Mouse (Mus musculus): ENCODE results near the gene S100a7a. TPM values are rescaled to one million over a fixed set of nuclear protein-coding genes. Genes with fewer than 3 reads are reported as not detected.

The S100a7a gene
- total RNA-seq (2017), result 0.58 TPM in 1 of 3 replicates, not detected in the others

DNA sequence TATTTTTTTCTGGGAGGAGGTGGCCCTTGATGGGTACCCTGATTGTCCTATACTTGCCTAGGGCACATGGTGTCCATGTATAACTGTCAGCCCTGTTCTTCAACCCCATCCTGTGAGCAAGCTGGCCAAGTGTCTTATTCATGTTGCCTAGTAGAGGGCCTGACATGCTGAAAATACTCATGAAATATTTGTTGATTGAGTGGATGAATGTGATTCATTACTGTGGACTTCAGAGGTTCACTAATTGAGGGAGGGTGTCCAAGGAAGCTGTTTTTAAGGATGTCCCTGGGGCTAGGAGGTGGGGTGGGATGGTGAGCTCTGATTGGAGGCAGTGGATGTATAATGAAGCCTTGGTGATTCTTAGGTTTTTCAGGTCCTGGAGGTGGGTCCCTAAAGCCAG, at the start of gene S100a7a:
Gene S100a7a (plus strand): TSS at position 301 of the 400 bp plus-strand sequence.
- no peak for ATAC-seq (replicated peaks; ENCODE audit: insufficient number of reproducible peaks, low FRiP score, low TSS enrichment, poor library complexity, severe bottlenecking)

- peak; percentile 15; the same call in 1 of the 2 replicates for ATAC-seq (replicated peaks; ENCODE audit: insufficient number of reproducible peaks, low FRiP score, low TSS enrichment, poor library complexity, severe bottlenecking)
These were observed 49.4 kb upstream of the S100a7a start for GRCm38 (mm10) chr3:90604416-90604815.

- ATAC-seq (replicated peaks; ENCODE audit: insufficient number of reproducible peaks, low FRiP score, low TSS enrichment, poor library complexity, severe bottlenecking), result no peak
These were observed 48.8 kb upstream of the S100a7a start for GRCm38 (mm10) chr3:90605049-90605448.

GRCm38 (mm10) chr3:90605736-90606135, 48.1 kb upstream of the S100a7a start:
- ATAC-seq (replicated peaks; ENCODE audit: insufficient number of reproducible peaks, low FRiP score, low TSS enrichment, poor library complexity, severe bottlenecking), result no peak

GRCm38 (mm10) chr3:90606185-90606584, 47.6 kb upstream of the S100a7a start:
- no peak for ATAC-seq (replicated peaks; ENCODE audit: insufficient number of reproducible peaks, low FRiP score, low TSS enrichment, poor library complexity, severe bottlenecking)

DNA sequence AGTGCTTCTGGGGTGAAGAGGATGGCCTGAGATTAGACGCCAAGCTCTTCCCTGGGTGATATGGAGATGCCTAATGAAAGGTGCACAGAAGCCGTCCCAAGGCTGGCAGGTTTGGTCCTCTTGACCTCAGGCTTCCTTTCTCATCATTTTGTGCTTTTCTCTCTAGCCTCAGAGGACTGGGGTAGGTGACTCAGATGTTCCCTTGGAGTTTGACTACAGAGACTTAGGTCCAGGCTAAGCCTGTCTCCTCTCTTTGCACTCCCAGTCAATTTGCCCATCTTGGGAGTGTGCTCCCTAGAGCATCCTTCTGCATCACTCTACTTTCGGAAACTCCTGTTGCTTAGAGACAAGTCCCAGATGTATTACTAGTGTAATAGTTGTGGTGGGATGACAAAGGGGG, 46.5 kb upstream of the S100a7a start:
- no peak for ATAC-seq (replicated peaks; ENCODE audit: insufficient number of reproducible peaks, low FRiP score, low TSS enrichment, poor library complexity, severe bottlenecking)

- no peak for ATAC-seq (replicated peaks; ENCODE audit: insufficient number of reproducible peaks, low FRiP score, low TSS enrichment, poor library complexity, severe bottlenecking)
These were observed 45.6 kb upstream of the S100a7a start, which contains the start of gene S100a5 for GRCm38 (mm10) chr3:90608223-90608622. S100a5 (plus strand) TSS chr3:90608523.

DNA sequence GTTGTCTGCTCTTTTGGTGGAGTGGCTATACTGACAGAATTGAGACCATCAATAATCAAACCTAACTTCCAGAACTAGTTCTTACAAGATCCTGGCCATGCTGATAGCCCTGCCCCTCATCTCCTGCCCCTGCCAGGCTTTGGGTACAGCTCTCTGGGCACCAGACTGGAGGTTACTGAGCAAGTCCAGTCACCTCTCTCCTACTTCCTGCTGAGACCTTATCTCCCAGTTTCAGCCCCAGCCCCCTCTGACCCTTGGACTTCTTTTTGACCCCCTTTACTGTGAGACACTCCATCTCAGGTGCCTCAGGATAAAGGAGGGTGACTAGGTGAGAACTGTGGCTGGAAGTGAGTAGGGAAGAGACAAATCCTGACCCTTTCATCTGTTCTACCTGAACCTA, 44.7 kb upstream of the S100a7a start:
- no peak for ATAC-seq (replicated peaks; ENCODE audit: insufficient number of reproducible peaks, low FRiP score, low TSS enrichment, poor library complexity, severe bottlenecking)

DNA sequence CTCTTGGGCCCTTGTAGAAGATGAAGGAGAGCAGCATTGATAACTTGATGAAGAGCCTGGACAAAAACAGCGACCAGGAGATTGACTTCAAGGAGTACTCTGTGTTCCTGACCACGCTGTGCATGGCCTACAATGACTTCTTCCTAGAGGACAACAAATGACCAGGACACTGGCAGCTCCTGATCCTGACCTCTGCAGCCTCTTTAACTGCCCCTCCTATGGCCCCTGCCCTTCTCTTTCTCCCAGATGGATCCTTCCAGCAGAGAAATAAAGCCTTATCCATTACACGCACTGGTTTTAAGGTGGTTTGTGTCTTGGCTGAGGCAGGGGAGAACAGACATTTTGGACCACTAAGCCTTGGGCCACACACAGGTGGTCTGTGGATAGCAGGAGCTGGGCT, 42.3 kb upstream of the S100a7a start:
- no peak for ATAC-seq (replicated peaks; ENCODE audit: insufficient number of reproducible peaks, low FRiP score, low TSS enrichment, poor library complexity, severe bottlenecking)

- 0 out of 2 replicates have a peak, but pooled peaks have one; percentile 14 for ATAC-seq (replicated peaks; ENCODE audit: insufficient number of reproducible peaks, low FRiP score, low TSS enrichment, poor library complexity, severe bottlenecking)
These were observed 41.8 kb upstream of the S100a7a start for GRCm38 (mm10) chr3:90612061-90612460.

DNA sequence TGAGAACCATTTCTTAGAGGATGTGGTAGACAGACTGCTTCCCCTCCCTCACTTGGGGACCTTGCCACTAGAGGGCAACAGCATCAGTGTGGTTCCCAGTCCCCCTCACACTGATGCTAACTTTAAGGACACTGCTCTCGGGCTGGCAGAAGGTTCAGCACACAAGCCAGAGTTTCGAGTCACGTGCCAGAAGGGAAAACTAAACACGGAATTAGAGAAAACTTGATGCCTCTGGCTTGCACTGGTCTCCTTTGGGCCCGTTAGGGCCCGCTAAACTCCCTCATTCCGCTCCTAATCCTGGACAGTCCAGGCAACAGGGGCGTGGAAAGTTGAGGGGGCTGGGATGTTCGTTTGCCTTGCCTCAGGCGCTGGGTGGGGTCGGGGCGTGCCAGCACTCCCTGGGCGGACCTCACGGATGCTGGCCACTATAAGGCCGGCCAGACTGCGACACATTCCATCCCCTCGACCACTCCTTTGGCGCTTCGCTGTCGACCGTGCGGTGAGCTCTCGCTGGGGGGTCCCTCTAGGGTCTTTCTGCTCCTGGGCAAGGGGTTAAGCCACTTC, 41.0 kb upstream of the S100a7a start, which contains the start of gene S100a6:
Gene S100a6 (plus strand): TSS at position 155 of the 564 bp plus-strand sequence.
- peak; percentile 72 for ATAC-seq (replicated peaks; ENCODE audit: insufficient number of reproducible peaks, low FRiP score, low TSS enrichment, poor library complexity, severe bottlenecking)

DNA sequence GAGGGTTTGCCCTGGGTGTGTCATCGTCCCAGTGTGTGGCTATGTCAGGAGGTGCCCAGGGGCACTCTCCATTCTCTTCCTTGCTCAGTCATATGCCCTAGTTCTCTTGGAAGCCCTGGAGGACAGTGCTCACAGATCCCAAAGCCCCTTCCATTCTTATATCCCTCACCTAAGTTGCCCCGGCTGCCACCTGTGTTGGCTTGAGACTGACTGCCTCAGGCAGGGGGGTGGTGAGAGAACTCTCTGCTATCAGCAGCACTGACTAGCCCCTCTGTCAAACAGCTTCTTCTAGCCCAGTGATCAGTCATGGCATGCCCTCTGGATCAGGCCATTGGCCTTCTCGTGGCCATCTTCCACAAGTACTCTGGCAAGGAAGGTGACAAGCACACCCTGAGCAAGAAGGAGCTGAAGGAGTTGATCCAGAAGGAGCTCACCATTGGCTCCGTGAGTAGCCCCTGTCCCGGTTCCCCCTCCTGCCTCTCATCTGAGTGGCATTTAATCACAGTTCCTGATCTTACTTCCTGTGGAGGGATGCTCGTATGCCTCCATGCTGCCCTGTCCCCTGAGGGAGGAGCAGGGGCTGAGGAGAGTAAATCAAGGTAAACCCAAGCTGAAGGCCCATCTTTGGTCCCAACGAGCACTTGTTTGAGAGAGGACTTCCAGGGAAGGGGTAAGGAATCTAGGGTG, 40.2 kb upstream of the S100a7a start:
- no peak for ATAC-seq (replicated peaks; ENCODE audit: insufficient number of reproducible peaks, low FRiP score, low TSS enrichment, poor library complexity, severe bottlenecking)

- ATAC-seq (replicated peaks; ENCODE audit: insufficient number of reproducible peaks, low FRiP score, low TSS enrichment, poor library complexity, severe bottlenecking), result no peak
These were observed 39.7 kb upstream of the S100a7a start for GRCm38 (mm10) chr3:90614148-90614530.

GRCm38 (mm10) chr3:90614611-90615251, 39.1 kb upstream of the S100a7a start:
- ATAC-seq (replicated peaks; ENCODE audit: insufficient number of reproducible peaks, low FRiP score, low TSS enrichment, poor library complexity, severe bottlenecking), result no peak

DNA sequence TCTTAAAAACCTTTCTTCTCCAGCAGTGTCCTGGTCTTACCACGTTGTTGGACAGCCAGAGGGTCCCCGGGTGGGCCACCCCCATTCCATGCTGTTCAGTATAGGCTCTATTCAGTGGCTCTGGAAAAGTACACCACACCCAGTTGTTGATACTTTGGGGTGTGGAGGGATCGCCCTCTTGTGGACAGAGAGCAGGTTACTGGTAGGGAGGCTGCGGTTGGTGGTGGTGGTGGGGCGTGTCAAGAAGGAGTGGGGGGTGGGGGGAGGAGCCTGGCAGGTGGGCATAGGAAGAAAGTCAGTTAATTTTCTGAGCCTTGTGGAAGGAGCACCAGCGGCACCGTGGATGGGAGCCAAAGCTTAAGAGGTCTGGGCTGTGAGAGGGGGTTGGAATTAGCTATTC, 38.4 kb upstream of the S100a7a start:
- peak; percentile 44; the same call in 1 of the 2 replicates for ATAC-seq (replicated peaks; ENCODE audit: insufficient number of reproducible peaks, low FRiP score, low TSS enrichment, poor library complexity, severe bottlenecking)

DNA sequence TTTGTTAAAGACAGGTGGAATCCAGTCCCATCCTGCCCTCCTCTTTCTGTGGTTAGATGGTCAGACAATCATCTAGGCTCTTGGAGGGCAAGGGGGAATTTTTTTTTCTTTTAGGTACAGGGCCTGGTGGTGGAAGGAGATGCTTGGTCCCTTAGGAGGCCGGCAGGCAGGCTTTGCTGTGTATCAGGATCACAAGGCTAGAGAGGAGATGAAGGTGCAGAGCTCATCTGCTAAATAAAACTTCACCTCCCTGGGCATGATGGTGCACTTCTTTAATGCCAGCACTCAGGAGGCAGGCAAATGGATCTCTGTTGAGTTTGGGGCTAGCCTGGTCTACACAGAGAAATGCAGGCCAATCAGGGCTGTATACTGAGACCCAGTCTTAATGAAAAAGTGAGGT, 37.9 kb upstream of the S100a7a start:
- ATAC-seq (replicated peaks; ENCODE audit: insufficient number of reproducible peaks, low FRiP score, low TSS enrichment, poor library complexity, severe bottlenecking), result no peak

DNA sequence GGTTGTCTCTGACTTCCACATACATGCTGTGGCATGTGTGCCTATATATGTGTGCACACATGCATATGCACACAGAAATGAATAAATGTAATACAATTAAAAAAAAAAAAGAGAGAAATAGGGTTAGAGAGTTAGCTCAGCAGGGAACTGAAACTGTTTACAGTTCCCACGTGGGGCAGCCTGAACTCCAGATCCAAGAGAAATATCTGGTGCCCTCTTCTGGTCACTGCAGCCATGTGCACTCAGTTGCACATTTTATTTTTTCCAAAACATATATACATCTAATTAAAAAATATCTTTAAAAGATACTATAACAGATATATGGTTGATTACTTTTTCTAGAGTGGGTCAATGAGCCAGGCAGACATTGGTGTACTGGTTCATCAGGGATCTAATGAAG, 36.2 kb upstream of the S100a7a start:
- ATAC-seq (replicated peaks; ENCODE audit: insufficient number of reproducible peaks, low FRiP score, low TSS enrichment, poor library complexity, severe bottlenecking), result 0 out of 2 replicates have a peak, but pooled peaks have one; percentile 42

DNA sequence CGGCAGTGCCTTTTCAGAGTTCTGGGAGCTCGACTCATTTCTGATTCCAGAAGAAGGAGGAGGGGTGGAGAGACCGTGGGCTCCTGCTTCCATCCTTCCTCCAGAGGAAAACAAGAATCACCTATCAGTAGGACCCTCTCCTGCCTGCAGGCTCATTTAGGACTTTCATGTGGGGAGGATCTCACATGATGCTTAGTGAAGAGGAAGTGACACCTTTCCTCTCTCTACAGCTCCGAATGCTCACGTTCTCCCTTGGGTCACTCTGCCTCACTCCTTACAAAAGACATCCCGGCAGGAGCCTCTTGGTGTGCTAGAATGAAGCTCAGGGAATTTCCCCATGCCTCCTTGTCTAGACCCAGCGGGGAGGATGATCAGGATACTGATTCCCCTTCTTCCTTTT, 32.3 kb upstream of the S100a7a start:
- ATAC-seq (replicated peaks; ENCODE audit: insufficient number of reproducible peaks, low FRiP score, low TSS enrichment, poor library complexity, severe bottlenecking), result no peak

DNA sequence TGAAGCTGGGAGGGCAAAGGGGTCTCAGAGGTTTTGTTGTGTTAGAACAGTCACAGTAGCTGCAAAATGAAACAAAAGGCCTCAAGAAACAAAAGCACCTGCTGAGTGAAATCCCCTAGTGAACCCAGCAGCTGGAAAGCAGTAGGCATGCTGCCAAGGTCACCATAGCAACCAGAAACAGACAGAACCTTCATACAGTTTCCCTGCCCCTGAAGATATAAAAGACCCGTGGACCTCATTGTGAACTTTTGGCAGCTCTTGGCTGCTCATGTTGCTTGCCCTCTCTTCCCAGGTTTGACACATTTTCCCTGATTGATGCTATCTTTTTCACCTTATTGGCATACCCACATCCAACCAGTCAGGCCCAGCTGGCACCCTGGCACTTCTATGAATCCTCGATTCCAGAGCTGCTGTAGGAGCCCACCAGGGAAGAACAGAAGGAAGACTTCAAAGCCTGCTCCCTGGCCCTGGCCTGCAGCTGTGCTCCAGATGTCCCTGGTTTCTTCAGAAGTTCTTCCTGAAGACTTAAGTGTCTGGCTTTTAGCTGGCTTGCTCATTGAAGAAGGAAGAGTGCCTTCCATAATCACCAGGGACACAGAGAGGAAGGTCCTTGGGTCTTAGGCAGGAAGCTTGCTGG, 30.3 kb upstream of the S100a7a start:
- no peak for ATAC-seq (replicated peaks; ENCODE audit: insufficient number of reproducible peaks, low FRiP score, low TSS enrichment, poor library complexity, severe bottlenecking)
